Mouse (Mus musculus) cerebellum, adult 9-11 months (tissue): ENCODE measurements at regions not wholly inside any gene's neighbourhood (a gene's known extent, or its start where the extent isn't known, plus 50 kb on each side); places are given as distances from the start of the nearest gene placed in this dataset.

ENCODE experiments used
- DNase-seq: peaks from one replicate; pipeline ENCODE4 v3.0.0; 2022

DNA sequence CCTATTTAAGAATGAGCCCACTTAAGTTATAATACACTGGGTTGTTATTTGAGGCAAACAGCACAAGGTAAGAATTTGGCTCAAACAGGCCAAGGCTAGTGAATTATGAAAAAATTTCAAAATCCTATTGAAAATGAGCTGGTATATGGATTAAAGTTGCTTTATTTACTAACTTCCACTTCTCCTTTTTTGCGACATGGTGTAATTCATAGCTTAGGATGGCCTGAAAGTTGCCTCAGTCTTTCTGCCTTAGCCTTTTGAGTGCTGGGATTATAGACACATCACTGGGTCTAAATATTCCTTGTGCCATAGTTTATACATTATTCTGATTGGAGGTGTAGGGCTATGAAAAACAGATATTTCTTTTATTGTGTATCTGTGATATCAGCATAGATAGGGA, 81.9 kb downstream of the Edem1 start:
- no peak for DNase-seq

DNA sequence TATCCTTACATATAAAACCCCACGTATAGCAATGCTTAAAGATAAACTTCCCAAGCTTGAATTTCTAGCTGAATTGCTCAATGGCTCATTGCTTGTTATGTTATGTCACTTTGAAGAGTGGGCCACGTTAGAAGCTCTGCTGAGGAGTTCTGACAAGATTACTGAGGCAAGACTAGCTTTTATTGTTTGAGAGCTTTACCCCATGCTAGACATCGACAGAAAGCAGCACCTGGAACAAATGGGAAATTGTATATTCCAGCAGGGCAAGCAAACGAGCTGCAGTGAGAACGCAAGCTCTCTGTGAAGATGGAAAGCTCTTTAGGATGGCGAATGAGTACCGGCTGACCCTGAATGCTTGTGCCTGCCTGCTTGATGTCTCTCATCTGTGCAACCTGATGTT, 84.1 kb downstream of the Edem1 start:
- DNase-seq = no peak

DNA sequence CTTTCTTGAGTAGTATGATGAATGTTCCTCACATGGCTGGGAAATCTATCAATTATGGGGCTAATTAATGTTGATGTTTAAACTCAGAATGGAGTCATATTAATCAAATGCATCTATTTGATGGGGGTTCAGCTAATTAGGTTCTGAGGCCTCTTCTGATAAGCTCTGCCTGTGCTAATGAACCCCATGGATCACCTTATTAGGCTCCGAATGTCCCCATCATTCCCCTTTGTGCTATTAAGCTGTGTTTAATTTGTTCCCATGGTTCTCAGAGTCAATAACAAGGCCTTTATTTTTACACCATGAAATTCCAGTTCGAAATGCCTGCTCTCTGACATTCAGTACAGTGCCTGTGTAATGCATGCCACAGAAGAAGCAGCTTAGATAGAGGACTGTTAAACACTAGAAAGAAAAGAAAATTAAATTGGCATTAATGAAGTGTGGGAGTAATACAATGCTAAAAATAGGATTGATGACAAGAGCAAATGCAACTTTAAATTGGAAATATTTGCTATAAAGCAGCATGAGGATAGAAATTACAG, 91.0 kb downstream of the Edem1 start:
- DNase-seq = no peak

DNA sequence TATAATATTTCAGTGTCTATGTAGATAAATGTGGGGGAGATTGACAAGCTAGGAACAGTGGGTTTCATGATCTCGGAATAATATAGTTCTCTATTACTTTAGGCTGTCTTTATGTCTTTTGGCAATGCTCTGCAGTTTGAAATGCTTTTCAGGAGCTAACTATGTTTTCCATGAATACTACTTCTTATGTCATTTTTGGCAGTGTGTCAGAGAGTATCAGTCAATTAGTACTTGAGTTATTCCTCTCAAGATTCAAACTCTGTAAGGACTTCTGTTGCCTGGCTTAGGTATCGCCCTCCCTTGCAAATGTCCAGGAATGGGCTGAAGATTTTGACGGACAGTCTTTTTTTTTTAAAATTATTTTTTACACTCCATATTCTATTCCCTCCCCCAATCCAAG, 92.7 kb downstream of the Edem1 start:
- no peak for DNase-seq

DNA sequence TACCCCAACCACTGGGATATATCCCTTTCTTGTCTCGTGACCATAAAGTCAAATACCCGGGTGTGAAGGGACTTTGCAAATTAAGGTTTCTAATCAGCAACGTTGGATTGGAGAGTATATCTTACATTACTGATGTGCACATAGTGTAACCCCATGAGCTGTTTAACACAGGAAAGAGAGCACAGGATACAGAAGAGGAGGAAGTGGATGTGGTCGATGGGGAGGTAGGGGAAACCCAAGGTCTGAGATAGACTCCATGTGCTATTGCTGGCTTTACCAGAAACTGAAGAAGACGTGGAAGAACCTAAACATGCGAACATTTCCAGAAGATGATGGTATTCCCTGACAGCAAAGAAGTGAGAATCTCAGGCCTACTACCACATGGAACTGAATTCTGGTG, 94.1 kb downstream of the Edem1 start:
- DNase-seq = no peak

DNA sequence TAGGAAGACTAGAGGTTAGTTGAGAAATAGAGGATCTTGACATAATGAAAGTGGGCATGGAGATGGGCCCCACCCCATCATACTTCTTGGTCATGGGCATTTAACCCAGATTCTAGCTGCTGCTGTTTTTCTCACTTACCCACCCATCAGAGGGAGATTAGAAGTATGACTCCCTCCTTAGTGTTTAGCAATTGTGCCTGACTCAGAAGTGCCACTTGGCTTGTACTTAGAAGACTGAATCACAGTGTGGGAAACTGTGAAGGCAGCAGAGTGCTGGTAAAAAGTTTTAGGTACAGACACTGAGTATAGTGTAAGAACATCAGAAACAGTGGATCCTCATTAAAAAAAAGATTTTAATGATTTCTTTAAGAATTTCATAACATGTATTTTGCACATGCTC, 100.5 kb downstream of the Edem1 start:
- DNase-seq = no peak

DNA sequence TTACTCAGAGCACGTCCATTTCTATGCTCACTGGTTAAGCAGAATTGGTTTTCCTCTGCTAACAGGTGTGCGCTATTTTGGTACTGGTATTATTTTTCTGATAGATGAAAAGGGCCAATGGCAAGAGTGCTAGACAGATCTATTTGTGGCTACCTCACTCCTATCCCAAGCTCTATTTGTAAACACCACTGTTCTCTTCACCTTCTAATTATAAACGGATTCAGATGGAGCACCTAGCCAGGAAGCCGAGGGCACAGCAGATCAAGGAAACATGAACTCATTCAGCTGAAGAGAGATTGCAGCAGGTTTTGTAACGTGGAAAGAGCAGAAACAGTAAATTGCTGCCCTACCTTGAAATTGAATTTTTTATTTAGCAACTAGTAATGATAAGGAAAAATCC, 110.2 kb downstream of the Edem1 start:
- no peak for DNase-seq

DNA sequence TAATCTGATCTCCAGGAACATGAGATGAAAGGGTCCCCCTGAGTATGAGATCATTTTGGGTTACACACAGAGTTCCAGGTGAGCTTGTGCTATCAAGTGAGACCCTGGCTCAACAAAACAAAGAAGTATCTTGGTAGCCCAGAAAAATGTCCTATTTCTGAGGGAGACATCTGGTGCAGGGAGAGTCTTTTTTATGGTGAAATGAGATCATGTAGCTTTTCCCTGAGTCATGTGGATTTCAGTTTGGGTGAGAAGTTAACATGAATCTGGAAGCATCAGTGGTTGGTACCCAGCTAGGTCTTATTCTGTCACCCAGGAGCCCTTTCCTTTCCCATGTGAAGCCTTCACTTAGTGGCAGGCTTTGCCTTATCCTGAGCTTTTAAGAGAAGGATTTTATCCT, 113.8 kb downstream of the Edem1 start:
- no peak for DNase-seq

DNA sequence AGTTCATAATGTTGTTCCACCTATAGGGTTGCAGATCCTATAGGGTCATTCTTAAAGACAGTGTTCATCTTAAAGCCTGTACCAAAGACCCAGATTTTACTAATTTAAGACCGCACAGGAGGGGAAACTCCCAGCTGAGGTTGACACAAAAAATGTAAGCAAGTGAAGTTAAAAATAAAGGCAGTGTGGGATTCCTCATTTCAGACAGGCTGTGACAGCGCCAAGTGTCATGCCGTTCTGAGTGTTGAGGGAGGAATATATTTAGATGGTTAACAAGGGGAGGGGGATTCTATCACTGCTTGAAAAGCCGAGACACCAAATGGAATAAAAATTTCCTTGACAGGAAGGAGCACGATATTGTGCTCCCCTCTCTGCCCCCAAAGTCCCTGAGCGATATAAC, 123.9 kb downstream of the Edem1 start:
- no peak for DNase-seq

DNA sequence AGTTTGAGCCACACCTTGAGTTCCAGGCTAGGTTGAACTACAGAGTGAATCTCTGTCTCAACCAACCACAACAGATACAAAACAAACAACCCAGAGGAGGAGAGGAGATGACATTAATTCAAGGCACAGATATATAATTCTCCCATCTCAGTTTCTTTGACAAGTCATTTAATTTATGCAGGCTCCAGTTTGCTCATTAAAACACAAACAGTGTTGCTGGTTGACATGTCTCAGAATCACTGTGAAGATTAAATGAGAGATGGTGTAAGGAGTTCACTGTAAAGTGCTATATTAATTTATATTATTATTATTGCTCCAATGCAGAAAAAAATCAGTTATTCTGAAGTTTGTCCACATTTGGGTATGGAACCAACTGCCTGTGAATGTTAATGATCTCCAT, 134.4 kb downstream of the Edem1 start:
- no peak for DNase-seq

DNA sequence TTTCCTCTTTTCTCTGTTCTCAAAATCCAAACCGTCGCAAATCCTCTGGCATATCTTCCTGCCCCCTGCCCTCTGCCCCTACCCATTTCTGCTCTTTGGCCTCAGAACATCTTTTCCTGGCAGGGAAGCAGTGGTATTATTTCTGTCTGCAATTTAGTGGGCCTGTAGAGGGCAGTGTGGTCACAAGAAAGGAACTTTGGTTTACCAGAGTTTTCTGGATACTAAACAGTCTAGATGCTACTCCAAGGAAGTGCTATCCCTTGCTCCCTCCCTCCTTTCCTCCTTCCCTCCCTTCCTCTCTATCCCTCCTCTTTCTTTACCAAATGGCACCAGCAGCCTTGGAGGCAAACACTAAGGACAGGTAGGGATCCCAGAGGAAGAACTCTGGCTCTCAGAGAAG, 134.9 kb downstream of the Edem1 start:
- peak; percentile 7 for DNase-seq

DNA sequence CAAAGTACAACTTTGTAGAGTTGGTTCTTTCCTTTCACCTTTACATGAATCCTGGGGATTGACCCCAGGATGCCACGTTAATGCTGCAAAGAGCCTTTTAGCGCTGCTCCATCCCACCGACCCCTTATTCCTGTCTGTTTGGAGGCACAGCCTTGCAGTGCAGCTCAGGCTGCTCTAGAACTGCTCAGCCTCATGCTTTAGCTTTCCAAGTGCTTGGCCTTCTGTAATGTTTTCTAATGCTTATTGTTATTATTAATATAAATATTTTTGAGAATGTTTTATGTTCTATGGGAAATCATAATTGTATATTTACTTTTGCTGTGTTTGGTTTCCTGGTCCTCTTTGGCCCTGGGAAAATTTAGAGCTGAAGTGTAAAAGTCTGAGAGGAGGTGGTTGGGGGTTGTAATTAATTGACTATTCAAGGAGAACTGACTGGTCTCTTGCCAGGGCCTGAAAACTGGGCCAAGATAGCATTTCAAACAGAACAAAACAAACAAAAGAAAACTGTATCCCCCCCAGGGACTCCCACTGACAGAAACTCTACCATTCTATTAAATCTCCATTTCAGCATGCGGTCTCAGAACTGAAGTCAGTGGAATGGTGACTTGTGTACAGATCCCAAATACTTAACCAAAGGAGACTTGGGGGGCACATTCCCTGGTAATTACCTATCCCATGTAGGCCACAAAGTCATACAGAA, 141.2 kb downstream of the Edem1 start:
- no peak for DNase-seq

DNA sequence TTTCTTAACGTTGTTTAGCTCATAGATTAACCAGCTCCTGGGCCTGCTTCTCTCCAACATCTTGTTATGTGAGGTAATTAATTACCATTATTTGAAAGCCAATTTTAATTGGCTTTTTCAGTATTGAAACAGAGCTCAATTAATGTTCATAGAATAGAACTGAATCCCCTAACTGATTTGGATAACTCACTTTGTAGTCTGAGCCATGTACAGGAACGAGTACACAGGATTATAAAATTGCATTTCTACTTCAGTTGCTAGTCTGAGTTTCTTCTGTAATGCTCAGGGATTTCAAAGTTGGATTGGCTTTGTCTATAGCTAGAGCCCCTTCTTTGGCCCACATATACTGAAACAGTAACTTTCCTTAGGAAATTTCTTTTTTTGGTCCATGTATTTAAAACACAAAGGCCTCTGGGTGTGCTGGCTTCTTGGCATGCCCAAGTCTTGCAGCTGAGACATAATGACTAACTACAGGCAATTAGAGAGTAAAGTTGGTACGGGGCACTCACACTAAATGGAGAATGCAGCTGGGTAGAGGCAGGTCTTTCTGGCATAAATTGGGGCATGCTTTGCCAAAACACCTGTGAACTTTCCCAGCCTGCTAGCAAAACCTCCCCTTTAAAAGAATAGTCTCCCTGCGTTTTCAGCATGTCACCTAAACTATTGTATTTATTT, 143.1 kb downstream of the Edem1 start:
- DNase-seq = no peak

DNA sequence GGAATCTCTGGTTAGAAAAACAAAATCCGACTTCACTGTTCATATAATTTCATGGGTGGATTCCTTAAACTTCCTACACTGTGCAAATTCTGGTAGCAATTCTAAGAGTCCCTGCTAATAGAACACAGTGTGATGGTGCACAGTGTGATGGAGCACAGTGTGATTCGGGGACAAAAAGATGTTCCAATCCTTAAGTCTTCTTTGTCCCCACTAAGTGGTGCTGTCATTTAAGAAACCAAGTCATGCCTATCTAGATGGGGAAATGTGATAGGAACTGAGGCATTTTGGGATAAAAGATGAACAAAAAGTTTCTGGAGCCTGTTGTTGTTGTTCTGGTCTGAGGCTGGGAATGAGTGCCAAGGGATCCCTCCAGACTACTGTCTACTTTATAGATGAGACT, 145.3 kb downstream of the Edem1 start:
- DNase-seq = no peak

DNA sequence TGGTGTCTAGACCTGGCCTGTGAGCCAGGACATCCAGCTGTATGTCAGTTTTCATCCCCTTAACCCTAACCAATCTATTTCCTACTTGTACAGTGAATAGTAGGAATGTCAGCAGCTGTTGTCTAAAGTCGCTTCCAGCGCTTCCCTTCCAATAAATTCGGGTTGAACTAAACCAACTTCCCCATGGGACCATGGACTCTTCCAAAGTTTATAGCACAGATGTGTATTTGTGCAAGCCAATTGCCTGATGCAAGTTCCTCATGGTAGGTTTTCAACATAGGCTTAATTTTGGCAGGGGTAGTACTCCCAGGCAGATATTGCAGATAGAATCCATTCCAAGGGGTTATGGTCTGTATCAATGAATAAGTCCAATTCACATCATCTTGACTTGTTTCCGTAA, 161.1 kb downstream of the Edem1 start:
- DNase-seq = no peak

DNA sequence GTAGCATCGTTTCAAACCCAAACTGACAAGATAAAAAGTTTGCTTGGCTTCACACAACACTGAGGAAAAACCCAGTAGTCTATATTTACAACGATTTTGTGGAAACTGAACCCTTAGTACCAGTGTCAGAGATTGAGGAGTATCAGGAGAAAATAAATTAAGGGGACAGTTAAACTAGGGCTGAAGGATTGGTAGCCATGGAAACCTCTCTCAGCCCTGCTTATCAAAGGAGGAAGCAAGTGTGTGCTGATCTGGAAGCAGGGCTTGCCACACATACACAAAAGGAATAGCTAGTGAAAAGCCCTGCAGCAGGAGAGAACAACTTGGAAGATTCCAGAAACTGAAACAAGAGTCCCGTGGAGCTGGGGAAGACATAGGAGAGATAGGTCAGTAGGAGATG, 165.3 kb downstream of the Edem1 start:
- DNase-seq = no peak

DNA sequence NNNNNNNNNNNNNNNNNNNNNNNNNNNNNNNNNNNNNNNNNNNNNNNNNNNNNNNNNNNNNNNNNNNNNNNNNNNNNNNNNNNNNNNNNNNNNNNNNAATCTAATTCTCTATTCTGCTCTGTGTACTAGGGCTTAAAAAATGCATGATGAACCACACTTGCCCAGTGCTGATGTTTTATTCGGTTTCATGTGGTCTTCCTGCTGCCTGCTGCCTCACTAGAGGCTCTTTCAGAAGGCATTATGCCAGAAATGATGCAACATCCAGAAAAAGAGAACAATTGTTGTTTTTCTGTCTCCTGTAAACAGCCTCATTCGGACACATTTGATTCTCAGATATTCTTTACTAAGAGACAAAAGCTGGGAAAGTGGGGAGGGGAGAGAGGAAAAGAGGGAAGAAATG, 176.0 kb downstream of the Edem1 start:
- DNase-seq = no peak

DNA sequence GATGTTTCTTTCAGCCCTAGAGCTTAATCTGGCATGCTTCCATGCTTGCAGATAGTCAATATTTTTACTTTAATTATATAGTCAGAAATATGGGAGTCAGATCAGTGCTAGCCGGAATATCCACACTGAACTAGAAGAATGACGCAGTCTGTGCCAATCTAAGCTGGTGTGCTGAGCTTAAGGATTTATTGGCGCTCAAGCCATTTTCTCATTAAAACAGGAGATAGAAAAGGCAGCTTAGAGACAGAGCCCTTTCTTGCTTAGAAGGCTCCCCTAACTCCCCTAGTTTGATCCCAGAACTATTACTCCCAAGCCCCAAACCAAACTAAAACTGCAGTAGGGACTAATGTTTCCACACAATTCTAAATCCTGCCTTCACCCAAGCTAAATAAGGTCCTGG, 180.9 kb downstream of the Edem1 start:
- DNase-seq = no peak

DNA sequence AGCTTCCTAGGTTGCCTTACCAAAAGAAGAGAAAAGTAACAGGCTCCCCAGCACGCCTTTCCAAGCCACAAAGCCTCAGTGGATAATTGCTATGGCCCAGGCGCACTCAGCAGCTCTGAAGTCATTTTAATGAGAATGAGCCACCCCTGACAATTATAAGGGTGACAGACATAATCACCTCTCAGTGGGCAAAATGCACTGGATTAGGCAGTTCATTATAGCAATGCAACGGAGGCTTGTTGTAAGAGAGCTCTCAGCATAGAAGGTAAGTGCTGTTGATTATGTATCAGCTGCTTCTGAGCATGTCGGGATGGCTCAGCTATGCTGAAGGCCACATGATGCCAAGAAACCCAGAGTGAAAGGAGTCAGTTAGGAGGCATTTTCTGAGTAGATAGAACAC, 181.4 kb downstream of the Edem1 start:
- no peak for DNase-seq

DNA sequence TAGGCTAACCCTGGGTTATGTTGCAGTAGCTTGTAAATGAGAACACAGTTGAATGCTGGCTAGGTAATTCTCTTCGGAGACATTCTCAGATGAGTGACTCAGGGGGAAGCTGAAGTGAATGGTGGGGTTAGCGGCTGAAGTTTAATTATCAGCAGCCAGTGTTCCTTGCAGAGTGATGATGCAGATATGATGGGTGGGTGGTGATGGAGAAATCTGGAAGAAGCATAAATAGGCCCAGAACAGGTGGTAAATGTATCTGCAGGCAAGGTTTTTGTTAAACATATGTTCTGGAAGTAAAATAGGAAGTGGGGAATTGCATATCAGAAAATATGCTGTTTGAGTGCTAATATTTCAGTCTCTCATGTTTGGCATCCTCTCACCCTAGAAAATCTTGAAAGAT, 191.3 kb downstream of the Edem1 start:
- no peak for DNase-seq
